Mouse (Mus musculus) neutrophil, adult 59 days (primary cell): Measurements from ENCODE around the gene Gm3233. TPM values are rescaled to one million over a fixed set of nuclear protein-coding genes. Genes with fewer than 3 reads are reported as not detected.

Source experiments
- total RNA-seq, 2 experiments: library from RNA; stranded (reverse); gene quantifications; 1 replicate in 1 of 2; 2 replicates in 1 of 2; pipeline ENCODE4 v1.2.4; 2023

The Gm3233 gene
- not detected for total RNA-seq

DNA sequence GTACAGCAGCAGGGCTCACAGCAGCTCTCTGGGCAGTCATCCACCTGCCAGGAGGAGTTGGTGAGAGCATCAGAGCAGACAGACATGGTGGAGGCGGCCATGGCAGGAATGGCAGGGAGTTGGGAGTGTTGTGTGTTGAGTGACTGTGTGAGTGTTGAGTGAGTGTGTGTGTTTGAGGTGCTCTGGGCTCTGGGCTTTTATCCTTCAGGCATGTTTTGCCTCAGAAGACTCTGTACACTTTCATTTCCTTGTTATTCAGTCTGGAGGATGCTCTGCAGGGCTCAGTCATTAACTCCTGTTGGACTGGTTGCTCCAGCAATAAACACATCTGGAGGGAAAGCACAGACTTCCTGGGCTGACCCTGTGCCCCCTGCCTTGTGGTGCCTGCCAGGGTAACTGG is at the start of gene Gm3233:
TSS of gene Gm3233 (minus strand) at position 101 of the 400 bp plus-strand sequence.

GRCm38 (mm10) chr10:77798921-77799508 is 39.5 kb upstream of the Gm3233 start, which contains the start of gene Gm19668:
Gene Gm19668, minus strand, starts transcription at chr10:77799133.

GRCm38 (mm10) chr10:77794976-77795375 is 35.5 kb upstream of the Gm3233 start, which contains the start of gene Gm9639:
Gene Gm9639, minus strand, starts transcription at chr10:77795076.

GRCm38 (mm10) chr10:77787876-77788275 is 28.4 kb upstream of the Gm3233 start, which contains the start of gene Gm7137:
Gene Gm7137, minus strand, starts transcription at chr10:77788200.

GRCm38 (mm10) chr10:77782442-77782841 is 23.0 kb upstream of the Gm3233 start, which contains the start of gene Gm3250:
Gene Gm3250, minus strand, starts transcription at chr10:77782542.

GRCm38 (mm10) chr10:77776844-77777243 is 17.4 kb upstream of the Gm3233 start, which contains the start of gene Gm7138:
Gene Gm7138, minus strand, starts transcription at chr10:77776944.

DNA sequence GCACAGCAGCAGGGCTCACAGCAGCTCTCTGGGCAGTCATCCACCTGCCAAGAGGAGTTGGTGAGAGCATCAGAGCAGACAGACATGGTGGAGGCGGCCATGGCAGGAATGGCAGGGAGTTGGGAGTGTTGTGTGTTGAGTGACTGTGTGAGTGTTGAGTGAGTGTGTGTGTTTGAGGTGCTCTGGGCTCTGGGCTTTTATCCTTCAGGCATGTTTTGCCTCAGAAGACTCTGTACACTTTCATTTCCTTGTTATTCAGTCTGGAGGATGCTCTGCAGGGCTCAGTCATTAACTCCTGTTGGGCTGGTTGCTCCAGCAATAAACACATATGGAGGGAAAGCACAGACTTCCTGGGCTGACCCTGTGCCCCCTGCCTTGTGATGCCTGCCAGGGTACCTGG is 11.7 kb upstream of the Gm3233 start, which contains the start of gene Gm3238:
TSS of gene Gm3238 (minus strand) at position 101 of the 400 bp plus-strand sequence.

DNA sequence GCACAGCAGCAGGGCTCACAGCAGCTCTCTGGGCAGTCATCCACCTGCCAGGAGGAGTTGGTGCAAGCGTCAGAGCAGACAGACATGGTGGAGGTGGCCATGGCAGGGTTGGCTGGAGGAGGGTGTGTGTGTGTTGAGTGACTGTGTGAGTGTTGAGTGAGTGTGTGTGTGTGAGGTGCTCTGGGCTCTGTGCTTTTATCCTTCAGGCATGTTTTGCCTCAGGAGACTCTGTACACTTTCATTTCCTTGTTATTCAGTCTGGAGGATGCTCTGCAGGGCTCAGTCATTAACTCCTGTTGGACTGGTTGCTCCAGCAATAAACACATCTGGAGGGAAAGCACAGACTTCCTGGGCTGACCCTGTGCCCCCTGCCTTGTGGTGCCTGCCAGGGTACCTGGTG is 8.2 kb downstream of the Gm3233 start, which contains the start of gene Gm9736:
TSS of gene Gm9736 (minus strand) at position 101 of the 400 bp plus-strand sequence.

GRCm38 (mm10) chr10:77741924-77742688 is 17.4 kb downstream of the Gm3233 start, which contains the start of gene Gm18596:
Gene Gm18596, minus strand, starts transcription at chr10:77742638.

GRCm38 (mm10) chr10:77726186-77726585 is 33.3 kb downstream of the Gm3233 start, which contains the start of gene Gm10100:
Gene Gm10100, plus strand, starts transcription at chr10:77726486.

DNA sequence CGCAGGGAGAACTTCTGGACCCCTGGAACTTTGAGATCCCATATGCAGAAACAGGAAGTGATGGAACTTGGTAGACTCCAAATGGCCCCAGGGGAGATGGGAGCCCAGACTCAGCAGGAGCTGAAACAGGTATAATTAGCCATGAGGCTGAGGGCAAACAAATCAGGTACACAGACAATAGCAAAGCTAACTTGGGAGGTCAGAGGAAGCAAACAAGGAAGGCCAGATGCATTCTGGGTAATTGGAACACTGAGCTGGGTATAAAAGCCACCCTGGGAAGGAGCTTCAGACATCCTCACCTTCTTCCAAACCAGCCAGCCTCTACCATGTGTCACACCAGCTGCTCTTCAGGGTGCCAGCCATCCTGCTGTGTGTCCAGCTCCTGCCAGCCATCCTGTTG is 39.2 kb downstream of the Gm3233 start, which contains the start of gene Krtap12-1:
TSS of gene Krtap12-1 (plus strand) at position 301 of the 400 bp plus-strand sequence.

DNA sequence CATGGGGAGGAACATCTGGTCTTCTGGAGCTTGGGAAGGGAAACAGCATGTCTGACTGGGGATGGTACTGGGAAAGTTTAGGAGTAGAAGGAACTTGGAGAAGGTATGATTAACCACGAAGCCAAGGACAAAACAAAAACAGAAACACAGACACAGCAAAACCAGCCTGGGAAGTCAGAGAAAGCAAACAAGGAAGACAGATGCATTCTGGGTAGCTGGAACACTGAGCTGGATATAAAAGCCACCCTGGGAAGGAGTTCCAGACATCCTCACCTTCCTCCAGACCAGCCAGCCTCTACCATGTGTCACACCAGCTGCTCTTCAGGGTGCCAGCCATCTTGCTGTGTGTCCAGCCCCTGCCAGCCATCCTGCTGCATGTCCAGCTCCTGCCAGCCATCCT is 44.0 kb downstream of the Gm3233 start, which contains the start of gene Gm10142:
TSS of gene Gm10142 (plus strand) at position 301 of the 400 bp plus-strand sequence.

GRCm38 (mm10) chr10:77711157-77711556 is 48.3 kb downstream of the Gm3233 start, which contains the start of gene Gm10024:
Gene Gm10024, plus strand, starts transcription at chr10:77711457.

Other genes starting within 250 kb of the Gm3233 start
- 10 to 100 TPM; 14.1 to 14.8 TPM for gene Fam207a, start 243.9 kb downstream of the Gm3233 start, total RNA-seq
- gene Itgb2, start 229.4 kb downstream of the Gm3233 start, total RNA-seq = 100 to 1,000 TPM; 864 to 906 TPM
- gene Pttg1ip, start 178.0 kb downstream of the Gm3233 start, total RNA-seq = 10 to 100 TPM; 84.8 to 91.5 TPM
- gene Sumo3, start 153.6 kb downstream of the Gm3233 start, total RNA-seq = 10 to 100 TPM; 53.3 to 62.0 TPM
- not detected for gene Gm49325, start 153.5 kb downstream of the Gm3233 start, total RNA-seq
- 10 to 100 TPM; 31.4 to 37.3 TPM for gene Ube2g2, start 137.4 kb downstream of the Gm3233 start, total RNA-seq
- gene Tspear, start 73.1 kb downstream of the Gm3233 start, total RNA-seq = not detected
- gene Gm19402, start 68.9 kb downstream of the Gm3233 start, total RNA-seq = not detected
- gene Gm9508, start 62.4 kb downstream of the Gm3233 start, total RNA-seq = not detected
- not detected for gene Gm10272, start 53.1 kb downstream of the Gm3233 start, total RNA-seq
- not detected for gene Gm10024, start 48.2 kb downstream of the Gm3233 start, total RNA-seq
- not detected for gene Gm10142, start 43.9 kb downstream of the Gm3233 start, total RNA-seq
- not detected for gene Krtap12-1, start 39.1 kb downstream of the Gm3233 start, total RNA-seq
- gene Gm10100, start 33.2 kb downstream of the Gm3233 start, total RNA-seq = not detected
- not detected for gene Gm18596, start 17.0 kb downstream of the Gm3233 start, total RNA-seq
- not detected for gene Gm9736, start 8.3 kb downstream of the Gm3233 start, total RNA-seq
- not detected for gene Gm3238, start 11.6 kb upstream of the Gm3233 start, total RNA-seq
- not detected for gene Gm7138, start 17.3 kb upstream of the Gm3233 start, total RNA-seq
- gene Gm3250, start 22.9 kb upstream of the Gm3233 start, total RNA-seq = not detected
- not detected for gene Gm7137, start 28.5 kb upstream of the Gm3233 start, total RNA-seq
- not detected for gene Gm9639, start 35.4 kb upstream of the Gm3233 start, total RNA-seq
- gene Gm19668, start 39.5 kb upstream of the Gm3233 start, total RNA-seq = not detected
- gene Gm9507, start 52.2 kb upstream of the Gm3233 start, total RNA-seq = not detected
- gene Gm2696, start 55.0 kb upstream of the Gm3233 start, total RNA-seq = not detected
- gene Krtap10-4, start 67.4 kb upstream of the Gm3233 start, total RNA-seq = not detected
- gene Krtap10-10, start 76.3 kb upstream of the Gm3233 start, total RNA-seq = not detected
- gene Gm36176, start 87.1 kb upstream of the Gm3233 start, total RNA-seq = not detected
- gene Gm10318, start 93.2 kb upstream of the Gm3233 start, total RNA-seq = not detected
- gene Gm3285, start 102.3 kb upstream of the Gm3233 start, total RNA-seq = not detected
- gene Lrrc3, start 142.9 kb upstream of the Gm3233 start, total RNA-seq = under 1 TPM; 0.11 to 0.31 TPM
- gene Trpm2, start 210.9 kb upstream of the Gm3233 start, total RNA-seq = 100 to 1,000 TPM; 278 to 284 TPM
- 1 to 10 TPM; 9.5 to 9.7 TPM for gene 1810043G02Rik, start 218.8 kb upstream of the Gm3233 start, total RNA-seq